Mouse (Mus musculus): ENCODE results near the gene Abcc4.

Gene Abcc4

DNA sequence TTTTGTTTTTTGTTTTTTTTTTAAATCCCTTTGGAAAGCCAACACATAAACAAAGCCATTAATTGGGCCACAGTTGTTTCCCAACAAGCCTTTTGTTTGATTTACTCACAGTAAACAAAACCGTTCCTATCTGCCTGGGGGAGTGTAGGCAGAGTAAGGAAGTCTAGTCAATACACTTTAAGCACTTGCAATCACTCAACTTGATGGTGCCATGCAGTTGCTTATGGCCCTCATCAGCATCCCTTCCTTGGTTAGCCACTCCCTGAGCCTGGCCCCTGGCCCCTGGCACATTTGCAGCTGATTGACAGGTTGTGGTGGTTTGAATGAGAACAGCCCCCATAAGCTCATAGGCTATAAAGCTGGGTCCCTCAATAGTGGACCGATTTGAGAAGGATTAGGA is 209.3 kb downstream of the Abcc4 start:
- no peak for DNase-seq (ENCODE audit: low spot score)

DNA sequence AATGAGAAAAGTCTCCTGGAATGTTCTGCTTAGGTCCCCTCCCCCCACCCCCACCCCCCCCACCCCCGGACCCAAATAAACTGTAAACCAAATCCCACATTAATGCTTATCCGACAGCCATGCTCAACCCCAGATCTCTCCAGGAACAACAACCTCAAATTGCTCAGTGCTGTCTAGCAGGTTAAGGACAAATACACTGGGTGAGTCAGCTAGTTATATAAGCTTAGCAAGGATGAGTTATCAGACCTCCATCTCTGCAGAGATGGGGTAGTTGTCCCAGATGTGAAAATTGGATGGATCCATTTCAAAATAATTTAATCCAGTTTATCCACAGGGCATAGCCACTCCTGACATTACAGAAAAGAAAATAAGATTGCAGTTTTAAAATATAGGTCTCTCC is 210.6 kb downstream of the Abcc4 start:
- DNase-seq (ENCODE audit: low spot score): no peak

DNA sequence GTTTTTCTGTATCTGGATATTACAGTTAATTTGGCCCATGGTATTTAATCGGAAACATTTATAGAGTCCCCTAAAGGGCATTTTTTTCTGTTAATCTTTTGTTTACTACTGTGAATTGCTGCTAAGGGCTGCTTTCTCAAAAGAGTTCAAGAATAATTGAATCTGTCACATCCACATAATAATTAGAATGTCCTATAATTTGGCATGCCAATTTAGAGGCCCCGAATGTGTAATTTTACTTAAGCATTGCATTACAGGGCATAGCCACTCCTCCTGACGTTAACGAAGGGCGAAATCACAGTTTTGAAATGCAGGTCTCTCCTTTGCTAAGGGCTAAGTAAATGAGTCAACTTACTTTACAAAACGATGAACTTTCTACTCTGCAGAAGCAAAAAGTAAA is 214.3 kb downstream of the Abcc4 start:
- DNase-seq (ENCODE audit: low spot score): no peak

DNA sequence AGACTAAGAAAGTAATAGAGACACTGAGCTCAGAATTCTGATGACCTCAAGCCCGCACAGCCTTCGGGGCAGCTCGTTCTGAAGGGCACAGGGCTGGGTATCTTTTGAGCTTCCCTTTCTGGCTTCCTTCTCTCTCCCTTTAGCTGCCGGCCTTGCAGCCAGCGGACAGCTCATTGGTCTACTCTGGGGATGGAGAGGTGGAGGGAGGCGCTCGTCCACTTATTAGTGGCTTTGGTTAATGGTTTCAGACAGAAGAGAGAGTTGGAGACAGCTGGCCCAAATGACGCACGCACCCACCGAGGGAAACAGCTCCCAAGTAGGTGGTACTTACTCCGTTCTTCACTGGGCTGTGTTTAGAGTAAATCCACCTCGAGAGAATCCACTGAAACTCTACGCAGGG is 214.7 kb downstream of the Abcc4 start:
- no peak for DNase-seq (ENCODE audit: low spot score)

DNA sequence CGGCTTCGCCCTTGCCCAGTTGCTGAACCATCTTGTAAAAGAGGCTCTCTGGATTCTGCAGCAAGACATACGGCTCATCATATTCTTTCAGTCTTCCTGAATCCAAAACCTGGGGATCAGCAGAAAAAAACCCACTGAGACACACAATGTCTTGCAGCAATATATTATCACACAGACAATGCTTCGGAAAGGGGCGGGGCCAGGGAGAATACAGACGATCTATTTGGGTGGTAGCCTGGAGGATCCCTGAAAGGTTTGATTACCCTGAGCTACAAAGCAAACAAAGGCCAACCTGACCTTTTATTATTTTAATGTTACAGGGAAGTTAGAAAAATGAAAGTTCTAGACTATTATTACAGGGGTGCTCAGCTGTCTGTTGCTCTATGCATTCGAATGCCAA is 215.5 kb downstream of the Abcc4 start:
- no peak for DNase-seq (ENCODE audit: low spot score)

DNA sequence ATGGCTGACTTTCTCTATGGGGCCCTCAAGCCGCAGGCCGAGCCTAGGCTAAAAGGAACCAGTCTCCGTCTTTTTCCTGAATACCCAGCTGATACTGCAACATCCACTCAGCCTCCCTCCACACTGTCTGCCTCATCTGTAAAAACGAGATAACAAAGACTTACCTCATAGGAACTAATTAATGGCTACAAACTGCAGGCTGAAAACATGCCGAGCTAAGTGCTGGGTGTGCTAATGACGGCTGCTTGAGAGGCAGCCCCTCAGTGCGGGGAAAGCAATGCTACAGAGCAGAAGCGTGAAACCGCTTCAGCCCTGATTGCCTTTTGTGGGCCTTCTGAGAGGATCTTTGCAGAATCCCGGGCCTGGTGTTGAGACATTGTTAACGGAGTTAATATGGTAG is 219.7 kb downstream of the Abcc4 start:
- DNase-seq (ENCODE audit: low spot score): no peak

DNA sequence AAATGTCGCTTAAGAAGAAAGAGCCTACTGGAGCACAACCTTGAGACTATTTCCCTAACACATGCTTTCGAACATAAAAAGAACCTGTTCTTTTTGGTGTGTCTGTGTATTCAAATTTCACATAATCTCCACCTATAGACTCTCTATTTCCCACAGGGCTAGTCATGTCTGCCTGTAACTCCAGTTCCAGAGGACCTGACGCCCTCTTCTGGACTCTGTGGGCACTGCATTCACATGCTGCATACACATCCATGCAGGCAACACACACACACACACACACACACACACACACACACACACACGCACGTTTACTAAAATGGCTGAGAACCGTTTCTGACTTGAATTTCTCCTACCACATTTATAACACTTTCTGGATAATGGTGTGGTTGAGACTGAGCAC is 220.4 kb downstream of the Abcc4 start:
- no peak for DNase-seq (ENCODE audit: low spot score)

DNA sequence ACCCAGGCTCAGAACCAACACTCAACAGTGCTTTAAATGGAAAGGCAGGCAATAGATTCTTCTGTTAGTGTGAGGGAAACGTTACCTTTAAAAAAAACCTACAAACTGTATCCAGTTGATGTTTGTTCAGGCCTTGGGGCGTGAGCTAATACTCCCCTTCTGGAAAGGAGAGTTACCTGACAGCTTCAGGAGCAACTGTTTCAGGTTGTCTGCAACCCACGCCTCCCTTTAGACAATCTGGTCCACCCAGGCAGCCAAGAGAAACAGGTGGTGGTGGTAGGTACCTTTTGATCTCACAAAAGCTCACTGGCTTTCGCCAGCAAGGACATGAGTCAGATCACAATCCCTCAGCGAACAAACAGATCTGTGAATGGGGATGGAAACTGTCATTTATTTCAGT is 223.7 kb downstream of the Abcc4 start:
- no peak for DNase-seq (ENCODE audit: low spot score)

DNA sequence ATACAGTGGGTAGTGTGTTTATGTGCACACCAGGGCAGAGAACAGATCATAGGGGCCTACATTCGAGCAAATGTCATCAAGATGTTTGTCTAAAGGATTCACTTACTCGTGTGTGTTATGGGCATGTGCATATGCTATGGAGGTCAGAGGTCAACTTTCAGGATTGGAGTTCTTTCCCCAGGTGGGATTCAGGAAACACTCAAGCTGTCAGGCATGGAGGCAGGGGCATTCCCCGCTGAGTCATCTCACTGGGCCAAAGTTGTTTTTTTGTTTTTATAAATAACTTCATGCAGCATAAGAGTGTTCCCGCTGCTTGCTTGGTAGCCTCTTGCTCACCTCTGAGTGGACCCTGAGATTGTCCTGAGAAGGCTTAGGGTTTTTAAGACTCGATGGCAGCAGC is 224.2 kb downstream of the Abcc4 start:
- no peak for DNase-seq (ENCODE audit: low spot score)

DNA sequence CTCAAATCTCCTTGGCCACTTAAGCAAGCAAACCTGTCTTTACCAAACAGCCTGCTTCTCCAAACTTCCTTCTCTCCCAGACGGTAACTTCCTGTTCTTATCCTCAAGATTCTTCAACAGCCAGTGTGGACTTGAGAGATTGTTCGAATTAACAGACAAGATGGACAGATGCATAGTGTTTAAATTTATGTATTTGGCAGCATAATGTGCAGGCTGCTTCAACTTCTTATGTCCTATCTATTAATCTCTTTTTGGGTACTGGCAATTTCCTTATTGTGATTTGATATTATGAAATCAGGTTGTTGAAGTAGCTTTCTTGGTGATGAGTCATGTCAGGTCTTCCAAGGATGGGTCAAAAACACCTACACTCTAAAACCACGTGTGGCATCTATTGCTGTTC is 229.7 kb downstream of the Abcc4 start:
- DNase-seq (ENCODE audit: low spot score): no peak

DNA sequence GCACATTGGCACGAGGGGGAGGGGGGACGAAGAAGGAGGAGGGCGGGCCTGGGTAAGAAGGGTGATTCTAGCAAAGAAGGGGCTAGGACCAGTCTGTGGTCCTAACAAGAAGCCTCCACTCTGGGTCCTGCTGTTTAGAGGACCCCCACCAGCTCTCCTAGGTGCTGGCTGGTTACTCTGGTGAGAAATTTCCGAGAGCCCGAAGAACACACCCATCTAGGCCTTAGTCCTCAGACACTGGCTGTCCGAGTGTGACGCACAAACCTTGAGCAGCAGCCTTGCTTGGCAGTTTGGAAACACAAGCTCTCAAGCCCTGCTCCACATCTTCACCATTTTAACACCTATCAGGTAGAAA is 230.9 kb downstream of the Abcc4 start:
- DNase-seq (ENCODE audit: low spot score): no peak

DNA sequence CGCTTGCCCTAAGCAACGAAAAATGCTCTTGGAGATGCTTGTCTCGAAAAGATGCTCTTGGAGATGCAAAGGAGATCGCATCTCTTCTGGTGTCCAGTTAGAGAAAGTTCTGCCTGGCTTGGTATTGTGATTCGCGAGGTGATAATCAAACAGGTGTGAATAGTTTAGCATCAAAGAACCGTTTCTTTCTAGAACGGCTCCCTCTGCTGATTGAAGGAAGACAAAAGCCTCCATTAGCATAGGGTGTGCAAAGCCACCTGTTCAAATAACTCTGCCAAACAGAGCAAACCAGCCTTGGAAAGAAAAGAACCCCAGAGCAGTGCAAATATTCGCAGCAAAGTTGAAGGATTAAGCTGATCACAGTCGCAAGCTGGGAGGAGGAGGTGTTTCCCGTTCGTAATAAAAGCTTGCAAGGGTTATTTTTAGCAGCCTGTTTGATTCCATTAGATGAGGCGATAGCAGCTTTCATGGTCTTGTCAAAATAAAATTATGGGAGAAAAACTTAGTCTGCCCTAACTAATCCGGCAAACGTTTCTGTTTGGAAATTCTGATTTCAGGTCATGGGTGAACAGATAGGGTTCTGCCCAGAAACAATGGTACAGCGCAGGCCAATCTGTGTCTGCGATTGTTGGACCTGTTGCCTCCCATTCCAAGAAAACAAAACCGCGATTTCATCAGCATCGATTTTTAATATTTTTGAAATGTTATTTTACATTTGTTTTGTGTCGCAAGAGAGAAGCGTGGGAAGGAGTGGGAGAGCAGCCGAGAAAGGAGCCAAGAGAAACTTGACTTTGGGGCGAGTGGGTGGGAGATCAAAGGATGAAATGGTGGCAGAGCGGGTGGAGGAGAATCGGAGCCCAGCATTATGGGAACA is 231.6 kb downstream of the Abcc4 start:
- DNase-seq (ENCODE audit: low spot score): no peak

DNA sequence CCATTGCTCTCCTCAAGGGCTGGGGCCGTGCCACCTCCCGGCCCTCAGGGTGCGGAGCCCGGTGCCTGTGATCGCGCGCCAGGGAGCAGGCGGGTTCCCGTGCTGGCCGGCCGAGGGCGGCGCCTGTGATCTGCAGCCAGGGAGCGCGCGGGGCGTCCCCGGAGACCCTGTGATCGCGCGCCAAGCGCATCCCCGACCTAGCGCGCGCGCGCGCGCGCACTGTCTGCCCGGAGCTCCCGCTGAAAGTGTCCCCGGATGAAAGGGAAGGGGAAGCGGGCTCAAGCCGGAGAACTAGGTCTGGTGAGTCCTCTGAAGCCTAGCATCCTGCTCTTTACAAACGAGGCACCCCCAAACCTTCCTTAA is 232.2 kb downstream of the Abcc4 start:
- no peak for DNase-seq (ENCODE audit: low spot score)

DNA sequence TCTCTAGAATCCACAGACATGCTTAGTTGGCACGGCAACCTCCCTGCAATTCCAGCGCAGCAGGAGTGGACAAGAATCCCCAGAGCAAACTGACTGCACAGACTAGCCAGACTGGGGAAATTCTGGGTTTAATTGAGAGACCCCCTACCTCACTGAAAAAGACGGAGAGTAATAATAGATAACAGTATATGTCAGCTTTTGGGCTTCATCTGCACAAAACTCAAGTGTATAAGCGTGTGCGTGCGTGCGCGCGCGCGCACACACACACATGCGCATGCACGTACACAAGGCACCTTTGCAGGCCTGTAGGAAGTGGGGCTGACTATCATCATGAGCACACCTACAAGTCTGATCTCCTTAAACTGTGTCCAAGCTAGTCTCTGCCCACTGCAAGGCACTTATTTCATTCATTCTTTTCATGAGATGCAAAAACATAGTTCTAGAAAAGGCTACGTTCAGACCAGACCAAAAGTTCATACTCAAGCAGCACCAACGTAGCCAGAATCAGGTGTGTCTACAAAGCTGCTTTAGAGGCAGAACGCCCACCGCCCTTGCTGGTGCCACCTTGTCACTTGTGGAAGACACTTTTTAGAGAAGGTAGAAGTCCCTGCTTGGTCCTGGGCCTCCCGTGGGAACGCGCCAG is 232.7 kb downstream of the Abcc4 start:
- no peak for DNase-seq (ENCODE audit: low spot score)

DNA sequence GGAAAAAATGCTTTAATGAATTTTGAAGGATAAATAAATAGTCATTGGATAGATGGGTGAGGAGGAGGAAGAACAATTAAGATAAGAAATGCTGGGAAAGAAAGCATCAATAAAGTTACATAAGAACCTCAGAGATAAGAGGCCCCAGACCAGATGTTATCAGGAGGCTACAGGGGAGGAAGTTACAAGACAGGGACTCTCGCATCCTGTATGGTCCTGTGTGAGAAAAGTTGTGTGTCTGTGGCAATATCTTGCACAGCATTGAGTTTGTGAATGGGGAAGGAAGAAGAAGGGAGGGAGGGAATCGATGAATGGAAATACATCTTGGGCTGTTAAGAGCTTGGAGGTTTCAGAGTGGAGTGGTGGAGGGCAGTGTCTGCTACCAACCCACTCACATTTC is 240.7 kb downstream of the Abcc4 start:
- DNase-seq (ENCODE audit: low spot score): no peak

DNA sequence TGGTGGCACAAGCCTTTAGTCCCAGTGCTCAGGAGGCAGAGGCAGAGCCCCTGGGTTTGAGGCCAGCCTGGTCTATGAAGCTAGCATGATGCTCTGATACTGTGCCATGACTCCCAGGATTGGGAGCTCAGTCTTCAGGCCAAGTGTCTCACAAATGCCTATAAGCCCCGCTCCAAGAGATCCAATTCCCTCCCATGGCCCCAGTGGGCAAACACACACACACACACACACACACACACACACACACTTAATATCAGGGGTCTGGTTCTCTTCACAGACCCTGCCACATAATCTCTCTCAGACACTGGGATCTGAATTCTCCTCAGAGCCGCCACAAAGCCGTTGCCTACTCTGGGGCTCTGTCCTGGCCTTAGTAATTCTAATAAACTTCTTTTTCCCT is 241.6 kb downstream of the Abcc4 start:
- no peak for DNase-seq (ENCODE audit: low spot score)

DNA sequence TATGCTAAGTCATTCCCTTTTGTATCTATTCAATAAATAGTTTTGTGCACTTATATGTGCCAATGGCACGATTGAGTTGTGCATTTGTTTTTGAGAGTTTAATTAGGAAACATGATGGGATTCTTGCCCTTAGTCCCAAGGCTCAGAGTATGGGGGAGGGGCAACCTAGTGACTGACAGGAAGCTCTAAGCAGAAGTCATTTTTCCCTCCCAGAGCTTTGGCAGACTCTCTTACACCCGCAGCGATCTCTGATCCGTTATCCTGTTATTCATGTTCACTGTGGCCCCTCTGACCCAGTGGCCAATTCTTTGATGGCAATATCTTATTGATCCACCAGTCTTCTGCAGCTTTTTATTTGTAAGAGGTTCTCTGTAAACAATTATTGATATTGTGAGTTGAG is 253.4 kb downstream of the Abcc4 start:
- no peak for DNase-seq (ENCODE audit: low spot score)

DNA sequence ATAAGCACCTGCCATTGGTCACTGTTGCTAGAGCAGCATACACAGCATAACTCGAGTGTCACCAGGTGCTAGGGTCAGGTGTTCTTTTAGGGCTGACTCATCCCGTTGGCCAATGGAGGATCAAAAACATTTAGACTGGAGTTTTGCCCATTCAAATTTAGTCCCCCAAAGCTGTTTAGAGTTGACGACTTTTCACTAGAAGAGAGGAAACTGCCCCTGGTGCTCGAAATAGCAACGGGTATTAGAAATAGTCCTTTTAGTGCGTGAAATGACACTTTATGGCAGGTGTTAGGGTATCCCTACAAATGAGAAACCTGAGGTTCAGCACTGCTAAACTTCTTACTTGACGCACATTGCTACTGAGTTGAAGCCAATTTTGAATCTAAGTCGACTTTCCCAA is 265.9 kb downstream of the Abcc4 start:
- no peak for DNase-seq (ENCODE audit: low spot score)

DNA sequence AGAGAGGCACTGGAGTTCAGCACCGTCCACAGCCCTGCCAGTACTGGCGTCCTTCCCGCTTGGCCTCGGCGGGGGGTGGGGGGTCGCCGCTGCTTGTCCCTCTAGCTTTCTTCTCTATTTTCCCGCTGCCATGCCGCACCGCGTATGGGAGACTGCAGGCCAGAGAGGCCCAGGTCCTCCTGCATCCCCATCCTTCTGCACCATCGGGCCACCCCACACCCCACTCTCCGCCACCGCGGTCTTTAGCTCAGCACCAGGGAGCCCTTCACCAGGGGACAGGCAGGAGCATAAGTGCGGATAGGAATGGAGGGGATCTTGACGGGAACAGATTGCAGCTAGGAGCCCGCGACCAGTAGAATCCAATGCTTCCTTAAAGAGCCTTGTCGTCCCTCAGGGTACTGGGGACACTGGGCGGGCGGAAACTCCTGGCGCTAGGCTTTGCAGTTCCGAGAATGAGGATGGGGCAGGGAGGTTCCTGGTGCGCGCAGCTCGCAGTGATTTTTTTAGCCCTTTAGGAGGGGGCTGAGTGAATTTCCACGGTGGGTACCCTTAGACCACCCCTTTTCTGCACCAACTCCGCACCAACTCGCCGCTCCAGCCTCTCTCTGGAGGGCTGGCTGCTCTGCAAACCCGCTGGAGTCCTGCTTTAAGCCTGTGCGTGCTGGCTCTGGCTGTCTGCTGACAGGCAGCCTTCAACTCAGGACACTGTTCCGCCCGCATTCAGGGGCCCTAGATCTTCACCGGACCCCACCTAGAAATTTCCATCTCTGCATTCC is 268.7 kb downstream of the Abcc4 start:
- DNase-seq (ENCODE audit: low spot score): no peak

DNA sequence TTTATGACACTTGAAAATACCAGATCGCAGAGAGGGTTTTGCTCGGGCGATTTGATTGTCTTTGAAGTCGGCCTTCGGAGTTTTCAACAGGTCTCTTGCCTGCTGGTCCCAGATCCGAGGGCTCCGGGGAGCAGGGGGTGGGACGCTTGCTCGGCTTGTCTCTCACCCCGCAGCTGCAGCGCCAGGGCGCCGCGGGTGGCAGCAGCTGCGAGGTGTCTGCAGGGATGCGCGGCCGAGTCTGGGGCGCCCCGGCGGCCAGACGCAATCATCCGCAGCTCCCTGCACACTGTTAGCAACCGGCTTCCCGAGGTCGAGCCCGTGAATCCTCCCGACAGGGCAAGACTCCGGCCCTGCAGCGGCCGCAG is 269.2 kb downstream of the Abcc4 start:
- no peak for DNase-seq (ENCODE audit: low spot score)

DNA sequence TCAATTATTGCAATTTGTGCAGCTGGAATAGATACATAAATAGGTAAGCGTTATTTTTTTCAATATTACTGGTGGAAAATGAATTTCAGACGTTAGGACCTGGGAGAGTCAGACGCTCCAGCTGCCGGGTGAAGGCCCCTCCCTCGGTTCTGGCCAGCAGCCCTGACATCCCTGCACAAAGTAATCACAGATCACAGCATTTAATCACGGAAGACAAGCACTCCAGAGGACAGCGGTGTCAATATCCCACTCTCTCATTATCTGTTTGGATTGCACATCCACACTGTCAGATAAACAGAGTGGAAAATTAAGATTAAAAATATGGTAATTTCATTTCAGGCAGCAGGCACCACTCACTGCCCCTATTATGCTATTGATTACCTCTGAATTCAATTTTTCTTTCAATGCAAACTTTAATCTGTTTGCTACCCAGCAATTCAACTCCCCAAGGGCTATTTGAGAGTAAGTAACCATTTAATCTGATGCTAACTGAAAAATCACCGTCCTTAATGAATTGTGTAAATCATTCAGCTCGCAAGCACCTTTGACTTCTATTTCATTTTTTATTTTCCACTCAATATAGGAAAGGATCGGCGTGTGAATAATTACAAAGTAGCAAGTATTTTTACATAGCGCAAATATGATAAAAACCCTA is 270.2 kb downstream of the Abcc4 start:
- no peak for DNase-seq (ENCODE audit: low spot score)

DNA sequence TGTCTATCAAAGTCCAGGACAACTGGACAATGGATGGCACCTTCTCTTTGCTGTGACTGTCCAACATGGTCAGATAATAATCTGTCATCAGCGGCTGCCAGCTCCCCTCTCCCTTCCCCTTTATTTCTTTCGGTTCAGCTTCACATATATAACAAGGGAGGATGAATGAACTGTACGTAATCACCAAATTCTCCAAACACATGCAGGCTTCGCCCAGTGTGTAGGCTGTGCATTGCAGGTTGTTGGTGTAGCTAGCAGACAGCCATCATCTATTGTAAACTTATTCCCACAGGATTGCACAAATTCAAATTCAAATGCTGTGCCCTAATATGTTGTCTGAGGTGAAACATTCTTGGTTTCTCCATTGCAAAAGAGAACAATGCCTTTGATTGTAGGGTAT is 271.2 kb downstream of the Abcc4 start:
- DNase-seq (ENCODE audit: low spot score): no peak

DNA sequence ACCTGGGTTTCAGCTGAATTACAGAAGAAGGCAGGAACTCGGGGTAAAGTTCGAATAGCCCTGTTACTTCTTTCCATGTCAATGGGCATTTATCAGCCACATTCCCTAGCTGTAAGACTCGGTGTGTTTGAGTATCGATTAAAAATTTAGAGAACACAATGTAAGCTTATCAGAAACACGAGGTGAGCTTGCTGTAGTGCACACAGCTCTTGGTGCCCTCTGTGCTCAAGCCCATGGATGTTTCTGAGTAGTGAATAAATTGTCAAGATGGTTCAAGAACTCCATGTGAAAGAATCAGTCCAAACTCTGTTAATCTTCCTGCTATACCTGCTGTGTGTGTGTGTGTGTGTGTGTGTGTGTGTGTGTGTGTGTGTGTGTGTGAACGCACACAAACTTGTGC is 272.2 kb downstream of the Abcc4 start:
- DNase-seq (ENCODE audit: low spot score): no peak
